Mouse (Mus musculus): ENCODE data around the gene Robo2. TPM values are rescaled to one million over a fixed set of nuclear protein-coding genes. Genes with fewer than 3 reads are reported as not detected.

Robo2 gene
- total and polyA plus RNA-seq, 2 experiments from 2014 or later: 50.0 to 101 TPM

GRCm38 (mm10) chr16:74222501-74222900 is 189.1 kb downstream of the Robo2 start:
- 85% methylated on average over 5 of the region's 5 CpGs for WGBS
- Histone ChIP-seq H3K9me3 (ENCODE audit: low read length) (no peaks in the 10 kb centered on the region), H3K4me3 (ENCODE audit: low read length) (no peak overlapping the region), H3K9ac (replicated peaks; ENCODE audit: low read length) (no peak overlapping the region), H3K36me3 (ENCODE audit: insufficient read depth, low read length) (no peaks in the 10 kb centered on the region), H3K27ac (no peak overlapping the region), H3K4me1 (ENCODE audit: insufficient read depth, low read length) (no peaks in the 10 kb centered on the region), H3K4me2 (ENCODE audit: low read depth, low read length) (no peak overlapping the region), H3K27me3 (ENCODE audit: insufficient read depth, low read length) (no peaks in the 10 kb centered on the region)
- DNase-seq (ENCODE audit: low spot score): no peak
- no peak for TF ChIP-seq CTCF (IDR thresholded peaks at IDR 0.05; ENCODE audit: low read depth)
- ATAC-seq: no peak

GRCm38 (mm10) chr16:74216879-74217415 is 194.7 kb downstream of the Robo2 start:
- TF ChIP-seq CTCF (IDR thresholded peaks at IDR 0.05; ENCODE audit: low read depth): no peak

GRCm38 (mm10) chr16:74215791-74216190 is 195.8 kb downstream of the Robo2 start:
- Histone ChIP-seq H3K27me3 (ENCODE audit: insufficient read depth, low read length) (no peaks in the 10 kb centered on the region), H3K27ac (no peak overlapping the region), H3K4me3 (ENCODE audit: low read length) (no peak overlapping the region), H3K9ac (replicated peaks; ENCODE audit: low read length) (no peak overlapping the region), H3K36me3 (ENCODE audit: insufficient read depth, low read length) (no peaks in the 10 kb centered on the region), H3K9me3 (ENCODE audit: low read length) (no peaks in the 10 kb centered on the region), H3K4me2 (ENCODE audit: low read depth, low read length) (no peak overlapping the region), H3K4me1 (ENCODE audit: insufficient read depth, low read length) (no peaks in the 10 kb centered on the region)
- TF ChIP-seq CTCF (IDR thresholded peaks at IDR 0.05; ENCODE audit: low read depth): no peak
- ATAC-seq: no peak
- no peak for DNase-seq (ENCODE audit: low spot score)
- 92% methylated on average over 13 of the region's 13 CpGs for whole genome bisulfite sequencing

More at GRCm38 (mm10) chr16:74216879-74217415, 194.7 kb downstream of the Robo2 start:
- Histone ChIP-seq H3K4me2 (ENCODE audit: low read depth, low read length) (no peak overlapping the region), H3K36me3 (ENCODE audit: insufficient read depth, low read length) (no peaks in the 10 kb centered on the region), H3K27ac (no peak overlapping the region), H3K4me3 (ENCODE audit: low read length) (no peak overlapping the region), H3K9ac (replicated peaks; ENCODE audit: low read length) (no peak overlapping the region), H3K9me3 (ENCODE audit: low read length) (no peaks in the 10 kb centered on the region), H3K4me1 (ENCODE audit: insufficient read depth, low read length) (no peaks in the 10 kb centered on the region), H3K27me3 (ENCODE audit: insufficient read depth, low read length) (no peaks in the 10 kb centered on the region)
- no peak for ATAC-seq
- WGBS: 59% methylated on average over 1 of the region's 1 CpGs
- no peak for DNase-seq (ENCODE audit: low spot score)

- DNase-seq (ENCODE audit: low spot score): no peak
- no peaks in the 10 kb centered on the region for H3K4me1 ChIP-seq (ENCODE audit: insufficient read depth, low read length)
- TF ChIP-seq CTCF (IDR thresholded peaks at IDR 0.05; ENCODE audit: low read depth): no peak
- H3K9ac ChIP-seq (replicated peaks; ENCODE audit: low read length): no peak overlapping the region
- no peaks in the 10 kb centered on the region for H3K27me3 ChIP-seq (ENCODE audit: insufficient read depth, low read length)
- no peaks in the 10 kb centered on the region for H3K36me3 ChIP-seq (ENCODE audit: insufficient read depth, low read length)
- no peak overlapping the region for H3K4me2 ChIP-seq (ENCODE audit: low read depth, low read length)
- no peak overlapping the region for H3K4me3 ChIP-seq (ENCODE audit: low read length)
- H3K27ac ChIP-seq: no peak overlapping the region
- WGBS: 65% methylated on average over 5 of the region's 5 CpGs
- ATAC-seq: no peak
- no peaks in the 10 kb centered on the region for H3K9me3 ChIP-seq (ENCODE audit: low read length)
Observed at GRCm38 (mm10) chr16:74200705-74201104, 210.9 kb downstream of the Robo2 start.

- no peak overlapping the region for H3K4me3 ChIP-seq (ENCODE audit: low read length)
- no peak overlapping the region for H3K27ac ChIP-seq
- no peak overlapping the region for H3K9ac ChIP-seq (replicated peaks; ENCODE audit: low read length)
- no peak for TF ChIP-seq CTCF (IDR thresholded peaks at IDR 0.05; ENCODE audit: low read depth)
- no peak overlapping the region for H3K4me2 ChIP-seq (ENCODE audit: low read depth, low read length)
- H3K4me1 ChIP-seq (ENCODE audit: insufficient read depth, low read length): no peaks in the 10 kb centered on the region
- DNase-seq (ENCODE audit: low spot score) (no peak), ATAC-seq (no peak)
- 73% methylated on average over 1 of the region's 1 CpGs for WGBS
- H3K27me3 ChIP-seq (ENCODE audit: insufficient read depth, low read length): no peaks in the 10 kb centered on the region
- no peaks in the 10 kb centered on the region for H3K36me3 ChIP-seq (ENCODE audit: insufficient read depth, low read length)
- no peaks in the 10 kb centered on the region for H3K9me3 ChIP-seq (ENCODE audit: low read length)
Observed at GRCm38 (mm10) chr16:74200024-74200703, 211.5 kb downstream of the Robo2 start.

- H3K9me3 ChIP-seq (ENCODE audit: low read length): no peaks in the 10 kb centered on the region
- WGBS: 72% methylated on average over 8 of the region's 8 CpGs
- no peak for TF ChIP-seq CTCF (IDR thresholded peaks at IDR 0.05; ENCODE audit: low read depth)
- no peak overlapping the region for H3K27ac ChIP-seq
- H3K27me3 ChIP-seq (ENCODE audit: insufficient read depth, low read length): no peaks in the 10 kb centered on the region
- no peaks in the 10 kb centered on the region for H3K4me1 ChIP-seq (ENCODE audit: insufficient read depth, low read length)
- DNase-seq (ENCODE audit: low spot score): no peak
- no peak for ATAC-seq
- H3K4me2 ChIP-seq (ENCODE audit: low read depth, low read length): no peak overlapping the region
- H3K4me3 ChIP-seq (ENCODE audit: low read length): no peak overlapping the region
- no peaks in the 10 kb centered on the region for H3K36me3 ChIP-seq (ENCODE audit: insufficient read depth, low read length)
- H3K9ac ChIP-seq (replicated peaks; ENCODE audit: low read length): no peak overlapping the region
Observed at GRCm38 (mm10) chr16:74192979-74193554, 218.6 kb downstream of the Robo2 start.

GRCm38 (mm10) chr16:74191621-74192020 is 220.0 kb downstream of the Robo2 start:
- H3K27me3 ChIP-seq (ENCODE audit: insufficient read depth, low read length): no peaks in the 10 kb centered on the region
- DNase-seq (ENCODE audit: low spot score): no peak
- 64% methylated on average over 2 of the region's 2 CpGs for WGBS

More at GRCm38 (mm10) chr16:74191621-74192020, 220.0 kb downstream of the Robo2 start:
- H3K4me3 ChIP-seq (ENCODE audit: low read length): no peak overlapping the region
- H3K9ac ChIP-seq (replicated peaks; ENCODE audit: low read length): no peak overlapping the region
- no peak overlapping the region for H3K4me2 ChIP-seq (ENCODE audit: low read depth, low read length)
- no peaks in the 10 kb centered on the region for H3K9me3 ChIP-seq (ENCODE audit: low read length)
- no peak for TF ChIP-seq CTCF (IDR thresholded peaks at IDR 0.05; ENCODE audit: low read depth)
- ATAC-seq: no peak
- no peak overlapping the region for H3K27ac ChIP-seq
- H3K36me3 ChIP-seq (ENCODE audit: insufficient read depth, low read length): no peaks in the 10 kb centered on the region
- no peaks in the 10 kb centered on the region for H3K4me1 ChIP-seq (ENCODE audit: insufficient read depth, low read length)
